Mouse (Mus musculus) intestine, embryonic 16.5 days (tissue): ENCODE data around the gene Timm10b. TPM values are rescaled to one million over a fixed set of nuclear protein-coding genes. Genes with fewer than 3 reads are reported as not detected.

Experiments used
- polyA plus RNA-seq: library from polyadenylated mRNA; unstranded; fragments of >200 nt; fragmentation: Nextera tagmentation; extraction: Ambion mirVana; gene quantifications from 2 replicates; pipeline ENCODE4 v1.2.1, GENCODE M21; 2015

The Timm10b gene
- polyA plus RNA-seq, 1 experiment from 2014 or later = 200 TPM

Other genes starting within 250 kb of the Timm10b start
- 44.2 and 44.9 TPM in 2 replicates for gene Fam160a2, start 240.0 kb upstream of the Timm10b start, polyA plus RNA-seq
- gene Cnga4, start 235.5 kb upstream of the Timm10b start, polyA plus RNA-seq = 0.06 TPM in 1 of 2 replicates, not detected in the other
- 0.10 and 0.13 TPM in 2 replicates for gene Cckbr, start 214.3 kb upstream of the Timm10b start, polyA plus RNA-seq
- 80.5 and 86.6 TPM in 2 replicates for gene Cavin3, start 157.8 kb upstream of the Timm10b start, polyA plus RNA-seq
- gene Smpd1, start 85.7 kb upstream of the Timm10b start, polyA plus RNA-seq = 32.8 and 33.0 TPM in 2 replicates
- gene Apbb1, start 58.4 kb upstream of the Timm10b start, polyA plus RNA-seq = 29.2 and 35.2 TPM in 2 replicates
- 3.0 and 7.5 TPM in 2 replicates for gene Hpx, start 39.9 kb upstream of the Timm10b start, polyA plus RNA-seq
- gene Trim3, start 6.5 kb upstream of the Timm10b start, polyA plus RNA-seq = 18.0 and 19.1 TPM in 2 replicates
- gene Arfip2, start 360 bp downstream of the Timm10b start, polyA plus RNA-seq = 69.9 and 74.7 TPM in 2 replicates
- gene Gm45799, start 496 bp downstream of the Timm10b start, polyA plus RNA-seq = 27.7 and 34.6 TPM in 2 replicates
- gene Dnhd1, start 10.8 kb downstream of the Timm10b start, polyA plus RNA-seq = 0.59 and 1.1 TPM in 2 replicates
- gene Ilk, start 96.5 kb downstream of the Timm10b start, polyA plus RNA-seq = 317 and 323 TPM in 2 replicates
- 26.2 and 32.6 TPM in 2 replicates for gene Rrp8, start 97.3 kb downstream of the Timm10b start, polyA plus RNA-seq
- gene Taf10, start 104.3 kb downstream of the Timm10b start, polyA plus RNA-seq = 114 and 119 TPM in 2 replicates
- 152 and 191 TPM in 2 replicates for gene Tpp1, start 112.2 kb downstream of the Timm10b start, polyA plus RNA-seq
- gene Dchs1, start 147.6 kb downstream of the Timm10b start, polyA plus RNA-seq = 4.9 and 5.2 TPM in 2 replicates
- gene Mrpl17, start 171.0 kb downstream of the Timm10b start, polyA plus RNA-seq = 373 and 394 TPM in 2 replicates